Mouse (Mus musculus) thymus, postnatal 14 days (tissue): ENCODE results near the gene Homez.

Experiments used
- DNase-seq: peaks from one replicate; pipeline ENCODE4 v3.0.0; 2021

Gene Homez

GRCm38 (mm10) chr14:54866936-54867335 lies 3.8 kb downstream of the Homez start:
- DNase-seq, result peak; percentile 56

- DNase-seq, result no peak
Observed at GRCm38 (mm10) chr14:54866268-54866667, 4.5 kb downstream of the Homez start.

- DNase-seq, result no peak
Observed at GRCm38 (mm10) chr14:54865626-54866025, 5.1 kb downstream of the Homez start.

- DNase-seq, result no peak
Observed at GRCm38 (mm10) chr14:54864313-54865036, 6.3 kb downstream of the Homez start.

- peak; percentile 85 for DNase-seq
Observed at GRCm38 (mm10) chr14:54863501-54864312, 7.1 kb downstream of the Homez start.

- peak; percentile 71 for DNase-seq
Observed at GRCm38 (mm10) chr14:54860511-54860910, 10.2 kb downstream of the Homez start.

GRCm38 (mm10) chr14:54857891-54858290 lies 12.9 kb downstream of the Homez start:
- DNase-seq, result no peak

GRCm38 (mm10) chr14:54856703-54857102 lies 14.1 kb downstream of the Homez start:
- no peak for DNase-seq

GRCm38 (mm10) chr14:54855726-54856125 lies 15.0 kb downstream of the Homez start:
- DNase-seq, result no peak

GRCm38 (mm10) chr14:54843461-54843860 lies 27.3 kb downstream of the Homez start:
- DNase-seq, result no peak

GRCm38 (mm10) chr14:54823716-54824115 lies 47.0 kb downstream of the Homez start:
- no peak for DNase-seq

GRCm38 (mm10) chr14:54822301-54822700 lies 48.5 kb downstream of the Homez start:
- DNase-seq, result no peak

- peak; percentile 50 for DNase-seq
Observed at GRCm38 (mm10) chr14:54817791-54818190, 53.0 kb downstream of the Homez start.

- DNase-seq, result no peak
Observed at GRCm38 (mm10) chr14:54815737-54816136, 55.0 kb downstream of the Homez start.

GRCm38 (mm10) chr14:54813991-54814390 lies 56.8 kb downstream of the Homez start, which contains the start of gene Rnf212b:
TSS of gene Rnf212b (plus strand) at chr14:54814141.
- DNase-seq, result no peak

GRCm38 (mm10) chr14:54809668-54810033 lies 61.1 kb downstream of the Homez start:
- DNase-seq, result no peak

GRCm38 (mm10) chr14:54808718-54809667 lies 61.8 kb downstream of the Homez start:
- no peak for DNase-seq

- no peak for DNase-seq
Observed at GRCm38 (mm10) chr14:54806124-54806523, 64.6 kb downstream of the Homez start.
